Mouse (Mus musculus) left cerebral cortex, adult 9 months (tissue): ENCODE data around the gene Thada.
"Not testable (repeated sequence)": the region's sequence is repeated elsewhere in the genome, so short reads cannot be mapped to it uniquely, and the experiment has no call there.

Experiments
- DNase-seq, 2 experiments: peaks; one replicate each; pipeline ENCODE4 v3.0.0; 2022; ENCODE audit warnings: low spot score in 2 of 2

Gene Thada

GRCm38 (mm10) chr17:84187727-84188373 lies 278.2 kb downstream of the Thada start, which contains the start of gene Zfp36l2:
Gene Zfp36l2, minus strand, starts transcription at chr17:84187947.
- peak in 1 of 2 experiments; percentile 85 for DNase-seq

GRCm38 (mm10) chr17:84187264-84187663 lies 278.7 kb downstream of the Thada start:
- DNase-seq: not testable (repeated sequence)

DNA sequence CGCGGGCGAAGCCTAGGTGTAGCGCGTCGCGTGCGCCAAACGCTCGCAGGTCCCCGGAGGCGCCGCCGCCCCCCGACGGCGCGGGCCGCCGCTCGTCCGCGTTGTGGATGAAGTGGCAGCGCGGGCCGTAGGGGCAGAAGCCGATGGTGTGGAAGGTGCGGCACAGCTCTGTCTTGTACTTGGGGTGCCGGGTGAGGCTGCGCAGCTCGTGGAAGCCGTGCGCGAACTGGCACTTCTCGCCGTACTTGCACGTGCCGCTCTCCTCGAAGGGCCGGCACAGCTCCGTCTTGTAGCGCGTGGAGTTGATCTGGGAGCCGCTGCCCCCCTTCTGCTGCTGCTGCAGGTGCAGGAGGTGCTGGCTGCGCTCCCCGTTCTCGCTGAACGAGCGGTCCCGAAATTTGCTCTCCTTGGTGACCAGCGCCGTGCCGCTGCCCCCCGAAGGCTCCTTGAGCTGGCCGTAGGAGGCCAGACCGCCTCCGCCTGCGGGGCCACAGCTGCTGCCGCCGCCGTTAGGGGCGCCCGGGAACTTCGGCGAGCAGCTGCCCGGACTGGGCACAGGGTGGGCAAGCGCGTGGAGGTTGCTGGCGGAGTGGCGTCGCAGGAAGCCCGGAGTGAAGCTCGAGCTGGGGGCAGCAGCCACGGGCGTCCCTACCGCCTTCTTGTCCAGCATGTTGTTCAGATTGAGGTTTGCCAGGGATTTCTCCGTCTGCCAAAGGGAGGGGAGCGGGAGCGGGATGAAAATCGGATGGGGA lies 279.4 kb downstream of the Thada start:
- no peak for DNase-seq

- no peak for DNase-seq
These were observed 280.2 kb downstream of the Thada start for GRCm38 (mm10) chr17:84185581-84186450.

DNA sequence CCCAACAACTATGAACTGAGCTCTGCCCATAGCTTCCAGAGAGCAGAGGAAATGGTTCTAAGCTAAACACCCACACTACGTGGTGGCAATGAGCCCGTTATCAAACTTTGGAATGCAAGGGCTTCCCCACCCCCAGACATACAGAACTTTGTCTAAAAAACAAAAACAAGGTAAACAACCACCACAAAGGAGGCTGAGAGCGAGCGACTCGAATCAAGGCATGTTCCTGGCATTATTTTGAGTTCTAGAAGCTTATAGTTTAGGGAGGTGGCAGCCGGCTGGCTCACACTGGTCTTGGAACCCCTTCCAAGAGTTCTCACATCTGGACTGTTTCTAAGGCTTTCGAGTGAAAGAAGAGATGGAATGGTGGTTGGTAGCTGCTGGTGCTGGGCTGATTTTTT lies 281.0 kb downstream of the Thada start:
- DNase-seq: no peak

DNA sequence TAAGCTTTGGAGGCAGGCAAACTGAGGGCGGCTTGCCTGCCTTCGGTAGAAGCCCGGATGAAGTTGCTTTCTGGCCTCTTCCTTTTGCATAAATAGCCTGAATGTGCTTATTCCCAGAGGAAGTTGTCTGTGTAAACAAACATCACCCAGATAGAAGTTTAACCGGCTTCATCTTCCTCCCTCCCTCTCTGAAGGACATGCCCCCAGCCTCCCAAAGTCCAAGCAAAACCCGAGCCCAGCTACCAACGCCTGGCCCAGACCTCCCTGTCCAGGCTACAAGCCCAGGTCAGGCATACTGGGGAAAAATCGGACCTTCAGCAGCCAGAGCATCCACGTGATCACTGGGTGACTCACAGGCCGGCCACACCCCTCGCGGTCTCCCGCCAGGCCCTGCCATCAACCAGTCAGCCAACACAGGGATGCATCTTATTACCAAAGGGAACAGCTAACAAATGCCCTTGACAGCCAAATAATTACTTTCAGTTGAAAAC lies 282.7 kb downstream of the Thada start:
- peak in 1 of 2 experiments; percentile 77 for DNase-seq

- no peak for DNase-seq
These were observed 283.4 kb downstream of the Thada start for GRCm38 (mm10) chr17:84182311-84183271.

DNA sequence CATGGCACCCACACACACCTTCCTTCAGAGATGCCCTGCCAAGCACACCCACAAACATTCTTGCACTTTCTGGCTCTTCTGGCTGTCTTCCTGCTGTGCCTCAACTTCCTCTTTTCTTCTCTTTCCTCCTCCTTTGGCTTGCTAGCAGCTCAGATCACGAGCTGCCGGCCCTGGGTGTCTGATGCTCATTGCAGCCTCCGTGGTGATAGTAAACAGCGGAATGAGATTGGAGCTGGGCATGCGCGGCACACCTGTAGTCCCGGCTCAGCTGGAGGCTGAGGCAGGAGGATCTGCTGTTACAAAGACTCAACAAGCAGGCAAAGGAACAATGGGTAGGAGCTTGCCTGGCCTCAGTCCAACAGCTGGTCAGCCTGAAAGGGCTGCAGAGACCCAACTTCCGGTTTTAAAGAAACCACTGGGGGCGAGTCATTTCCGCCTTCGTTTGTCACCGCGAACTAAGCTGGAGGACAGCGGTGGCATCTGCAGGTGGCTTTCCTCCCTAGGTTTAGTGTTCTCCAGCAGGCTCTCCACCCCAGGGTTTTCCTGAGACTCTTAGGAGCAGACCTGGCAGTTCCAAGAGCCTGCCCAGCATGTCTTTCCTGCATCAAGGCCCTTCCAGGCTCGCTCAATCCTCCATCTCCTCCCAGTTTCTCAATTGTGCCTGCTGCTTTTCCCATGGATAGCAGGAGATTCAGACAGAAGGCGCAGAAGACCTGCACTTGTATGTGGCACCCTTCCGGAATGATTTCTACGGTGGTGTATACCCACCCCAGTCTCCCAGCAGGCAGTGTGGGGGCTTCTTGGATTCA lies 284.3 kb downstream of the Thada start:
- DNase-seq: peak in 1 of 2 experiments; percentile 46

DNA sequence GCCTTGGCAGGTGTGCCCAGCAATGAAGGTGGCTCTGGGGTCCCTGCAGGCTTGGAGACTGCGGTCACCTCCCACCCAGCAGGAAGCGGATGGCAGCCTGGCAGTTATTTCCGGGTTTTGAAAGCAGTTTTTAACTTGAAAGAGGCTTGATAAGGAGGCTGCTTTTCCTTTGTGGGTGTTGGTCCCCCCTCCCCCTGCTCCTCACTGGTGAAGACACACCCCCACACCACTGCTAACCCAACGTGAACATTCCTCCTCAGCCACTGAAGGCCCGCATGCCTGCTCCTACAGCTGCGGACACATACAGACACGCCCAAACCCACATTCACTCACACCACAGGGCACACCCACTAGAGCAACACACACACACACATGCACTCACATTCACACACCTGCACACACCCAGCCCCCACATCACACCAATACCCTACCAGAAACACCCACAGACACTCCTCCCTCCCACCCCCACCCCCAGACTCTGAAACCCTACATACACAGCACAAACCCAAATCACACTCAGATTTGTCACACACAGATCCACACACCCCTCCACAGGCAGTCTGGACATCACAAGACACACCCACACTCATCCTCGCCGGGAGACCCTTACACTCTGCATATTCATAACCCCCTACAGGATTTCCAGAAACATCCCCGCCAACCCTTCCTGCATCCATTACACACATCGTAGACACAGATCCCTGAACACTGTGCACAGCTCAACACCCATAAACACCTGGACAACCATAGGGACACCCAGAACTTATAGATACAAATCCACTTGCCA lies 285.1 kb downstream of the Thada start:
- DNase-seq: no peak

- DNase-seq: no peak
These were observed 286.0 kb downstream of the Thada start for GRCm38 (mm10) chr17:84179973-84180365.

DNA sequence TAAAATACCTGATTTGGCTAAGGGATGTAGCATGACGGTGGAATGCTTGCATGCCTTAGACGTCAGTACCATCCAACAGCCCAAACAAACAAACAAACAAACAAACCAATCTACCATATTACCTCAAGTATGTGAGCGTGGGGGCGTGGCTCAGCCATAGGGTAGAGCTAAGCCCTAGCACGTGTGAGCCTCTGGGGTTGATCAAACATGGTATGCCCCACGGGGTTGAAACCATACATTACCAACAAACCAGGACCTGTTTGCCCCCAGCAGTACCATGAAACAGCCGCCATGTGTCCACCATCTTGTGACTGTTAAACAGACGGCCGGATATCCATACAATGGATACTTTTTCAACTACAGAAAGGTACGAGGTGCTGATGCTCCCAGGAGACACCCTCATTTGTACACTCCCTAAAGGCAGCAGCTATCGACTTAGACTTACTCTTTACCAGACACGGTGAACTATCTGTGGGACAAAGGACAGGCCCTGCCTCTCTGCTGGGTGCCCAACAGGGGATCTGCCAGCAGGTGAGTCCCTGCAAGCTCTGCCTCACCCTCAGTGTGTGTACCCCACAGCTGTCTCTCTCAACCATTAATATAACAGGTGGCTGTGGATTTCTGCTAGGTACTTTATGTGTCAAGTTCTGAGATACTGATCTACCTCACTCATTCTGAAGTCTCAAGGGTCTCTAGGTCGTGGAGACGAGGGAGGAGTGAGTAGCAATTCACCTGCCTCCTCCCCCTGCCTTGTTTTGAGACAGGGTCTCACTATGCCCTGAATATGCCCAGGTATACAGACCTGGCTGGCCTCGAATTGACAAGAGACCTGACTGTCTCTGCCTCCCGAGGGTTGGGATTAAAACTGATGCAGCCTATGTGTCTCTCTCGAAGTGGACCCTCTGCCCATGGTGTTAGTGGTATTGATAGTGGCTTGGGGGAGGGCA lies 286.7 kb downstream of the Thada start:
- DNase-seq: no peak

- DNase-seq: no peak
These were observed 288.5 kb downstream of the Thada start for GRCm38 (mm10) chr17:84177481-84177880.

DNA sequence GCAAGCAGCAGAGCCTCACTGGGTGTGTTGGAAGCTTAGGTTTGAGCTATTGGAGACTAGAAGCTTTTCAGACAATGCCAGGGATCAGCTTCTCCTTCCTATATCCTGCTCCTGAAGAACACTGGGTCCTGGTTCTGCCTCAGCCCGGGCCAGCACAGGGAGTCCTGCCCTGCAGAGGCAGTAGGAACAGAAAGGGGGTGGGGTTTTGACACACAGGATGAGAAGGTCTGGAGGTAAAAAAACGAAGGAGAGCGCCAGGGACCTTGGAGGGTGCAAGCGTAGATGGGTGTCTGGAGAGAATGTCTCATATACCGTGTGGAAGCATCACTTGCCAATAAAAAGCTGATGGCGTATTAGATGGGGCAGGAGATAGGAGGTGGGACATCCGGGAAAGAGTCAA lies 289.6 kb downstream of the Thada start:
- no peak for DNase-seq

DNA sequence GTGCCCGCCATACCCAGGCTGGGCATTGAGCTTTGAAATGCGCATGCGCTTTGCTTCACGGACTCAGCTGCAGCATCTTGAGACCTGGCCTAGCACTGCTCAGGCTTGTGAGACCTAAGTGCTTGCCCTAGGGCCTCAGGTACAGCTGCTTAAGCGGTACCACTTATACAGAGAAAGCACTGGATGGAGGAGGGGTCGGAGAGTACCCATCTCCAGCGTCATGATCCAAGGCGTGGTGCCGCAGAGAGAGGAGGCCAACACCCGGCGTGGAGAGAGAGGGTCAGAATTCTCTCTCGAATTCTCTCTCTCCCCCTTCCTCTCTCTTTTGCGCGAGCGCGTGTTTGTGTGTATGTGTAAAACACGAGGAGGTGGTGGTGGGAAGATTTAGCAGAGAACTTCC lies 290.8 kb downstream of the Thada start:
- DNase-seq: no peak

GRCm38 (mm10) chr17:84167377-84167776 lies 298.6 kb downstream of the Thada start:
- DNase-seq: no peak

GRCm38 (mm10) chr17:84166135-84166860 lies 299.7 kb downstream of the Thada start:
- no peak for DNase-seq

DNA sequence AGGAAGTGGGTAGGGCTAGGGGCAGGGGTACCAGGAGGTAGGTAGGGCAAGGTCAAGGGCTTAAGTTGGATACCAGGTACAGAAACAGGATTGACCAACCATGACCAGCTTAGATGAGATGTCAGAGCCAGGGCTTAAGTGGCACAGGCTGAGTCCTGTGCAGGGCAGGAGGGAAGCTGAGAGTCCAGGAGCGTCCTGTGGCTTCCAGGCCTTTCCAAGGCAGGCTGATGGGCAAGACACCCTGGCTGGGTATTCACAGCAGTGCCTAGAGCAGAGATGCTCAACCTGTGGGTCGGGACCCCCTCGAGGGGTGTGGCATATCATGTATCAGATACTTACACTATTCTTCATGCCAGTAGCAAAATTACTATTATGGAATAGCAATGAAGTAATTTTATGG lies 300.3 kb downstream of the Thada start:
- no peak for DNase-seq
